Mouse (Mus musculus) splenic B cell, adult 2 months (primary cell): Measurements from ENCODE around the gene Prkar1b.
A peak's percentile ranks its signal among the peaks of the same experiment; 100 is the strongest.

Experiments used
- DNase-seq: peaks from one replicate; pipeline ENCODE4 v3.0.0-alpha.2; 2011; ENCODE audit warnings: low read depth, low spot score
- H3K27me3 ChIP-seq: 2 replicates; pipeline ENCODE4 v1.6.1; 2012; ENCODE audit warnings: mild to moderate bottlenecking, low read length, moderate library complexity, mixed read lengths; ENCODE audit not compliant: control insufficient read depth, poor library complexity, insufficient read depth, severe bottlenecking
- H3K36me3 ChIP-seq: 2 replicates; pipeline ENCODE4 v1.6.1; 2012; ENCODE audit warnings: mild to moderate bottlenecking, low read length, moderate library complexity, mixed read lengths; ENCODE audit not compliant: control insufficient read depth, poor library complexity, insufficient read depth, severe bottlenecking

Gene Prkar1b

DNA sequence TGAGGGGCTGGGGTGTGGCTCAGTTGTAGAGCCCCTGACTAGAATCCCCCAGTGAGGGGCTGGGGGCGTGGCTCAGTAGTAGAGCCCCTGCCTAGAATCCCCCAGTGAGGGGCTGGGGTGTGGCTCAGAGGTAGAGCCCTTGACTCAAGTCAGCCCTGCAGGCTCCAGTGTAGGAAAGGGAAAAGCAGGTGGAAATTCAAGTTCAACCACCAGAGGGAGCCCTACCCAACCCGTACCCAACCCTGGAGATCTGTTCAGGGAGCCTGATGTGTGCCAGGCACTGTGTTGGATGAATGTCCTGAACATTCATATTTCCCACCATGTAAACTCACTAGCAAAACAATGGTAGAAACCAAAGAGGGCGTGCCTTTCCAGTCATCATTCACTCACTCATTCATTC, 74.7 kb downstream of the Prkar1b start:
- DNase-seq = peak; percentile 80
- no peaks in the 10 kb centered on the region for H3K36me3 ChIP-seq
- H3K27me3 ChIP-seq = no peaks in the 10 kb centered on the region

DNA sequence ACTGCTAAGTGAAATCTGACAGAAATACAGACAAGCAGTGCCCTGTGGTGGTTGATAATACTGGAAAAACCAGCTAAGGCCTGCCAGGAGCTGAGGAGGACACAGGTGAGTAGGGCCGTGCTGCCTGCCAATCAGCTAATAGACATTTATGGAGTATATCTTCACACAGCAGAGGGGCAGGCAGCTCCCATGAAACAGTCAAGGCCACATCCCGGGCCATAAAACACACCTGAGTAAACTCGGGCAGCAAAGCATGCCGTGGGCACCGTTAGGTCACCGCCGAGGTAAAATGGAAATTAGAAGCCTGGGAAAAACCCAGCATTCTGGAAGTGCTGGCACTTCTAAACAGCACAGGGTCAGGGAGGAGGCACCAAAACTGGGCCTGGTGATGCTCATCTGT, 75.8 kb downstream of the Prkar1b start:
- Histone ChIP-seq H3K27me3 (no peaks in the 10 kb centered on the region), H3K36me3 (no peaks in the 10 kb centered on the region)
- no peak for DNase-seq

DNA sequence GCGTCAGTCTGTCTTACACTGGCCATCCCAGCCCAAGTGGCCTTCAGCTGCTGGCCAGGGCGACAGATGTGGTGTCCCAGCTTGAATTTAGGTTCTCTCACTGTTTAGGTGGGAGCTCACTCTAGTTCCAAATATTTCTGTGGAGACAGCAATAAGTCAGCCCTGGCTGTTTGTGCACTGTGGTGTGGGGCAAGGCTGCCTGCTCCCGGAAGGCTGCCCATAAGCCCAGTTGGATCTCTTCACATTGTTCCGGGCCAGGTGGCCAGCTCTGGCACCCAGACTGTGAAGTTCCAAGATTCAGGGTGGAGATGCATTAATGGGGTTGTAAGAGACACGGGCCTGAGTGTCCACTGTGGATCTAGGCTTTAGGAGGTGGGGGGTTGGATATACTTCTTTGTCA, 76.9 kb downstream of the Prkar1b start:
- no peaks in the 10 kb centered on the region for H3K36me3 ChIP-seq
- DNase-seq = no peak
- H3K27me3 ChIP-seq = no peaks in the 10 kb centered on the region

DNA sequence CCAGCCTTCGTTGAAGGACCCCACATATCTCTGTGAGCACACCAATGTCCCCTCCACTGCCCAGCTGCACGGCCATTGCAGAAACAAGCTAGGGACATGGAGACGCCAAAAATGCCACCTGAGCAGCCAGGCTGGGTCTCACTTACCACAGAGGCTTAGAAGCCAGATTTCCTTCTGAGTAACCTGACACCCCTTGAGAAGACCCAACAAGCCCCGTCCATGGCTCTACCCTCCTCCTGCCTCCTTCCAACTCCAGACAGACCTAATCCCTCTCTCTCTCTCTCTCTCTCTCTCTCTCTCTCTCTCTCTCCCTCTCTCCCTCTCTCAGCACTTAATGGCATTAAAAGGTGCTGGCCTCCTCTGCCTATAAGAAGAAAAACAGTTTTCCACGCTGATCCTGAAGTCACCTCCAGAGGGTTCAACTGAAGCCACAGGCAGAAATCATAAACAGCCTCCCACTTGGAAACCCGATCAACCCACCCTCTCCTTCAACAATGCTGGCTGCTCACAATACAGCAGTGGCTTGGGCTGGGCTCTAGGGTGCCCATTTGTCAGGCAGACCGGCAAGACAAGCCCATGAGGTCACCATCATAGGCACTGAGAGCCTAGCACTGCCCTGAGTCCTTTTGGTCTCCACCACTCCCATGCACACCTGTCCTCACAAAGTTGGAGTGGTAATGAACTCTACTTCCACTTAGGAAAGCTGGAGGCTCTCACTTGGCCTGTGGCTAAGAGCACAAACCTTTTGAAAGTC, 82.8 kb downstream of the Prkar1b start:
- DNase-seq = no peak
- Histone ChIP-seq H3K27me3 (no peaks in the 10 kb centered on the region), H3K36me3 (no peaks in the 10 kb centered on the region)

DNA sequence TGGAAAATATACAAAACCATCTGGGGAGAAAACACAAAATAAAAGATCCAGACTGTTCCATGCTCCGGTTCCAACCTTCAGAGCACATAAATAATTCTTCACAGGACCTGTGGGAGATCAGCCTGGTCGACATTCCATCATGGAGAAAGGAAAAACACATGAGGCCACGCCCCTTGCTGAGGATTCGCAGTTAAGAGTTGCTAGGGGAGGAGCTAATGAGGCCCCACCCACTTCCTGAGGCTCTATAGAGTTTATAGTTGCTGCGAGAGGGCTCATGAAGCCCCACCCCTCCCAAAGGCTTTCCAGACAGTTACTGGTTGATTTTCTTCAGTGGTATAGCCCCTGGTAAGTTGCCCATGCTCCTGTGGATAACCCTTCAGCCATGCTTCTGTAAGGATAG, 85.2 kb downstream of the Prkar1b start:
- H3K27me3 ChIP-seq = no peaks in the 10 kb centered on the region
- no peaks in the 10 kb centered on the region for H3K36me3 ChIP-seq
- no peak for DNase-seq

DNA sequence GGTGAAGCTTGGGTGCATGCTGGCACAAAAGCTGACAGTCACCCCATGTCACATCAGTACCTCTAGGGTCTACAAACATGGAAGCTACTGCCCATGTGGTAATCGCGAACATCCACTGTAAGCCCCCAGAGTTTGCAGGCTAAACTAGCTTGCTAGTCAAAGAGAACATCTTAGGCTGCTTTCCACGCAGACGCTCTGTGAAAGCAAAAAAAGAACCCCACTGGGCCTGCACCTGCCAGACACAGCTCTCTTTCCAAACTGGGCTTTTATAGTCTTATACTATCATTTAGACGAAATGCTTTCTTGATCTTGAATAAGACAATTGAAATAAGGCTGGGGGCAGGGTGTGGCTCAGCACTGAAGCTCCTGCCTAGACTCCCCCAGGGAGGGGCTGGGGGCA, 88.1 kb downstream of the Prkar1b start:
- DNase-seq = no peak
- Histone ChIP-seq H3K27me3 (no peaks in the 10 kb centered on the region), H3K36me3 (no peaks in the 10 kb centered on the region)

DNA sequence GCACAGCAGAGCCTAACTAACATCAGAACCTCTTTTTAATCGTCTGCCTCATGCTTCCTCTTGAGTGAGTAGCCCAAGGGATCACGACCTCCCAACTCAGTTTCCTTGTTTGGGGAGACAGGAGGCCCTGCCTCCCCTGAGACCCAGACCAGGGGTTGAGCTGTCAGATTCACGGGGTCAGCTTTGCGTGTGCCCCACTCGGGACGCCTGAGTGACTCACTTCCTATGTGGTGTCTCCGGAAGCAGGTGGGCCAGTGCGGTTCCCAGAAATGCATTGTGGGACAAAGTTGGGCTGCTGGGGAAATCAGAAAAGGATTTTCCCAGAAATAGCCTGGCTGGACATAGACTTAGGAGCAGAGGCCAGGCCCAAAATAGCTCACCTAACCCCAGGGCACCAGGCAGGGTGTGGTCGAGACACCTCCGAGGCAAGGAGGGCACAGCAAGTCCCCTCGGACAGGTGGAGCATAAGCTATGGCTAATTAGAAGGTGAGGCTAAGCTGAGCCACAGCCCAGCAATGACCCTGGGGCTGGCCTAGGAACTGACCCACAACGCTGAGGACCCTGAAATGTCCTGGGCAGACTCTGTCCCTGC, 89.2 kb downstream of the Prkar1b start:
- peak; percentile 18 for DNase-seq
- H3K36me3 ChIP-seq = no peaks in the 10 kb centered on the region
- H3K27me3 ChIP-seq = no peaks in the 10 kb centered on the region

DNA sequence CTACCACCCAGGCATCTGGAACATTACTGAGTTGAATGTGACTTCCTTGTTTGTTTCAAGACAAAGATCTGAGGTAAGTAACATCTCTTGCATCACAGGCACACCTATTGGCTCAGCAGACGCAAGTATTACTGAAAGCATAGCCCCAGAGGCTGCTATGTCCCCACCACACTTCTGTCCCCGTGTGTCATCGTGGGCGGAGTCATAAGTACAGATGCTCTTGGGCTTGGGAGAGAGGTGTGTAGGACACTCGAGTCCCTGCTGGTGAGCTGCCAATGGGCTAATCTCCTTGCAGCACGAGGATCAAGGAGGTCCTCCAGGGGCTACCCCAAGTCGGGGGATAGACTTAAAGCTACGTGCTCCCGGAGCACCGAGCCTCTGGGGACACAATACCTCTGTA, 96.6 kb downstream of the Prkar1b start:
- Histone ChIP-seq H3K36me3 (no peaks in the 10 kb centered on the region), H3K27me3 (no peaks in the 10 kb centered on the region)
- no peak for DNase-seq

DNA sequence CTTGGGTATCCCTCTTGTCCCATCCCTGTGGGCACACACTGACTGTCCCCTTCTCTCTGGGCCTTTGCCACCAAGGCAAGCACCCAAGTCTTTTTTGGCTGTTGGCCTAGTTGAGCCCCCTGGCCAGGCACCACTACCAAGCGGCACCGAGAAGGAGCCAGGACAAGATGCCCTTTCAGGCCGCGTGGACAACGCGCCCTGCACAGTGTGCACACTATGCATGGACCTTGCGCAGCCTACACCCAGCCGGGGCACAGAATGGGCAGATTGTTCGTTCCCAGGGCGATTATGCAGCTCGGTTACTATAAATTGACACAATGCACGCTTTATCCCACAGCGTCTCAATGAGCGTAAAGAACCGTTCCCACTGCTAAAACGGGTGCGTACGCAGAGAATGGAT, 98.5 kb downstream of the Prkar1b start:
- DNase-seq = no peak
- Histone ChIP-seq H3K27me3 (no peaks in the 10 kb centered on the region), H3K36me3 (no peaks in the 10 kb centered on the region)

DNA sequence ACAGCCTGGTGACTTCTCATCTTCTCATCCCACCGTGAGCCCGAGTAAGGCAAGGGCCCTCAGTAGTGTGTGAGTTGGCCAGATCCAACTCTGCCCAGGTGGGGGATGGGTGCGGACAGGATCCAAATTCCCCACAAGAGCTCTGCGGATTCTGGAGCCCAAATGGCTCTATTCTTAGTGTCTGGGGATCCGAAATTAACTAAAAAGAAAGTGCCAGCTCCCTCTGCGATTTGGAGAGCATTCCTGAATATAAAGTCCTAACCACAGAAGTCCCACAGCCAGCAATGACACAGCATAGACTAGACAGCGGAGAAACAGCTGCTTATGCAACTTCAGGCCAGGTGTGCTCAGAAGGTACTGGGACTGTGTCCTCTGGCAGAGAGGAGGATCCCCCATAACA, 100.4 kb downstream of the Prkar1b start:
- Histone ChIP-seq H3K27me3 (no peaks in the 10 kb centered on the region), H3K36me3 (no peaks in the 10 kb centered on the region)
- no peak for DNase-seq

DNA sequence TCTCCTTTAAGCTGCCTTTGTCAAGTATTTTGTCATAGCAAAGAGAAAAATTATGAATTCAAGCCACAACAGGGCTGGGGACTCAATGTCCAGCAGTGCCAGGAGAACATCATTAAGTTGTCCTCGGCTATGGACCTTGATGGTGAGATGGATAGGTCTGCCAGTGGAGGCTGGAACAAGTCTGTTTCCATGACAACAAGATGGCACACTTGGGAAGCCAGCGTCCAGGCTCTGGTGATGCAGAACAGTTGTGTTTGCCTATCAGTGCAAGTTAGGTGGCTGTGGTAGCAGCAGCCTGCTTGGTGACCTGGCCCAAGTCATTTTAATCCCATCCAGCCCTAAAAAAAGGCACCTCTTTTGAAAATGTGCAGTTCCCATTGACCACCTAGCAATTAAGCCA, 102.6 kb downstream of the Prkar1b start:
- no peaks in the 10 kb centered on the region for H3K27me3 ChIP-seq
- no peak for DNase-seq
- H3K36me3 ChIP-seq = no peaks in the 10 kb centered on the region

DNA sequence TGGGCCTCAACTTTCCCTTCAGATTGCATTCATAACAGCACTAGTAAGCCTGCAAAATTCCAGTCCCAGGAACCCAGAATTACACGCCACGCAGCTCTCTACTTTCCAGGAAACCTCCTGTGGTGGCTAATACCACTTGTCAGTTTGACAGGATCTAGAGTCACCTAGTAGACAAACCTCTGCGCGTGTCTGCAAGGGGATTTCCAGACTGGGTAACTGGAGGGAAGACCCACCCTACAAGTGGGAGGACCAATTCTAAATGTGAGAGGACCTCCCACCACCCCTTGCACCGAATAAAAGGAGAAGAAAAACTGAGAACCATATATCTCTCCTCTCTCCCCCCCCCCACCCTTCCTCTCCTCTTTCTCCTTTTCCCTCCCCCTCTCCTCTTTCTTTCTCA, 103.2 kb downstream of the Prkar1b start:
- no peaks in the 10 kb centered on the region for H3K27me3 ChIP-seq
- H3K36me3 ChIP-seq = no peaks in the 10 kb centered on the region
- DNase-seq = peak; percentile 4

DNA sequence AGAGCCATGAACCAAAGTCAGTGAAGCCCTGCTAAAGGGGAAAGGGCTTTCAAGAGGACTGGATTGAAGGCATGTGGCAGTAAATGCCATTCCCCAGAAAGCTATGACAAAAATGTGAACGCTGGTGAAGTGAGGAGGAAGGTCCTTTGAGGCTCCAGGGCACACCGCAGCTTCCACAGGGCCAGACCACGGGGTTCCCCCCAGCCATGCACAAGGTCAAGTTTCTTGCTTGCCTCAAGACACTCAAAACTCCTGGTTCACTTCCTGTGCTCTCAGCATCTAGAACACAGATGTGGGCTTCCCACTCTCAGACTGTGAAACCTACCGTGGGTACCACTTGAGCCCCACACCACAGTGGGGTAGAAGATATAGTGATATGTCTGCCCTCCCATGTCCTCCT, 106.3 kb downstream of the Prkar1b start:
- no peaks in the 10 kb centered on the region for H3K27me3 ChIP-seq
- H3K36me3 ChIP-seq = no peaks in the 10 kb centered on the region
- no peak for DNase-seq

DNA sequence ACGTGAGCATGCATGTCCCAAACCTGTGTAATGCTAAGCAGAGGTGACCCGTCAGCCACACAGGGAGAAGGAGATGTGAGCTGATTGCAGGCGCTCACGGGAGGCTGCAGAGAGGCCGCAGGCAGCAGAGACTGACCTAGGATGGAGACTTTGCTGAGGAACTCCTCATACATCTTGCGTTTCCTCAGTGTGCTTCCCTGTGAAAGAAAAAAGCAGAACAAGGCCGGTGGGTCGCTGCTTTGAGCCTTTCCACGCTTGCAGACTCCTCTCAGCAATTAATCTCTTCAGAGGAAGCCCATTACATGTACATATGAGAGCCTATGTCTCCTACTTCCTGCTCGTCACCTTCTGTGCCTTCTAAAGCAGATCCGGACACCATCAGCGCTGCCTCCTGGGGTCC, 107.5 kb downstream of the Prkar1b start:
- no peaks in the 10 kb centered on the region for H3K36me3 ChIP-seq
- H3K27me3 ChIP-seq = no peaks in the 10 kb centered on the region
- DNase-seq = no peak

DNA sequence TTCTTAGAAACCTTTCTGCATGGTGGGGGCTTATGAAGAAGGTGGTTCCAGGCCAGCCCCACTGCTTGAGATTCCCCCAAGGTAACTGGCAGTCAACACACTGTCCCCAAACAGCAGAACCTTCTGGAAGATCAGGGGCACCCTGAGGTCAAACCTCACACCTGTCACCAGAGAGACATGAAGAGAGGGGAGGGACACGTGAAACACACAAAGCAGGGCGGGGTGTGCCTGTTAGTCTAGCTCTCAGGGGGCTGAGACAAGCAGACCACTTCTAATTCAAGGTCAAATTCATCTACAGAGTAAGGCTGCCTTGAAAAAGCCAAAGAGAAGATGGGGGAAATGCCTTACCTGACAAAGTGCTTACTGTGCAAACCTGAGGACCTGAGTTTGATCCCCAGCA, 114.6 kb downstream of the Prkar1b start:
- Histone ChIP-seq H3K36me3 (no peaks in the 10 kb centered on the region), H3K27me3 (no peaks in the 10 kb centered on the region)
- no peak for DNase-seq

DNA sequence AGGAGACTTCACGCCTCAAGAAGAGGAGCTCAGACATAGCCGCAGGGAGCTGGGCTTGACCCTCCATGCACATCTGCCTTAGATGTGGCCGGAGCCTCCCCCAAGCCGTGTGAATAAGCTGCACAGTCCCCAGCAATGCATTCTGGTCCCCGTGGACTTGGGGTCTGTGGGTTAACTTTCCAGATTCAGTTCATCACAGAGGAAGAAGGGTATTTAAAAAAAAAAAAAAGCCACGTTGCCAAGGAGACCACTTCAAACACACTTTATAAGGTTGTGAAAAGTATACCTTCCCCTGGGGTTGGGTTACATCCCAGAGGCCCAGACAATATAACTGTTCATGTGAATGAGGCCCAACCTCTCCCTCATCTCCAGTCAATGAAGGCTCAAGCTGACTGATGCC, 115.1 kb downstream of the Prkar1b start:
- no peak for DNase-seq
- H3K27me3 ChIP-seq = no peaks in the 10 kb centered on the region
- H3K36me3 ChIP-seq = no peaks in the 10 kb centered on the region
